Mouse (Mus musculus) CD4-positive helper T cell, adult 2 months (primary cell): ENCODE results near the gene Nufip1.

ENCODE experiments used
- DNase-seq: peaks from one replicate; pipeline ENCODE4 v3.0.0-alpha.2; 2012; ENCODE audit warnings: low read depth, missing footprints, low spot score

Gene Nufip1

GRCm38 (mm10) chr14:76178447-76178846, 67.8 kb downstream of the Nufip1 start:
- DNase-seq = no peak

- DNase-seq = no peak
These were observed 68.7 kb downstream of the Nufip1 start for GRCm38 (mm10) chr14:76179343-76179742.

GRCm38 (mm10) chr14:76185358-76185757, 74.7 kb downstream of the Nufip1 start:
- no peak for DNase-seq

GRCm38 (mm10) chr14:76186299-76186698, 75.6 kb downstream of the Nufip1 start:
- no peak for DNase-seq
